Mouse (Mus musculus) CH12.LX (cell line): ENCODE measurements around the gene Samd14. TPM values are rescaled to one million over a fixed set of nuclear protein-coding genes. Genes with fewer than 3 reads are reported as not detected.

Source experiments
- DNase-seq: peaks from one replicate; pipeline ENCODE4 v3.0.0-alpha.2; 2013; ENCODE audit errors: extremely low read depth
- H3K27ac ChIP-seq: 2 replicates; pipeline ENCODE4 v1.5.1; 2012; ENCODE audit warnings: low read depth, mild to moderate bottlenecking, control low read depth, moderate library complexity; ENCODE audit not compliant: insufficient read depth
- H3K27me3 ChIP-seq: replicated peaks from 2 replicates; pipeline ENCODE3; 2012; ENCODE audit warnings: inconsistent platforms
- H3K36me3 ChIP-seq, 2 experiments: replicated peaks in 1 of 2; 2 replicates each; pipeline versions ENCODE3 to v1.6.1; 2012; ENCODE audit warnings: inconsistent platforms in 1 of 2, low read length in 1 of 2, mild to moderate bottlenecking in 1 of 2, mixed read lengths in 1 of 2, moderate library complexity in 1 of 2; ENCODE audit not compliant: control insufficient read depth in 1 of 2, insufficient read depth in 1 of 2
- H3K4me1 ChIP-seq, 2 experiments: 2 replicates each; pipeline ENCODE4 v1.6.1; 2012; ENCODE audit warnings: inconsistent platforms in 1 of 2, moderate library complexity in 1 of 2; ENCODE audit not compliant: insufficient read depth in 2 of 2, control insufficient read depth in 1 of 2
- H3K4me2 ChIP-seq: 2 replicates; pipeline ENCODE4 v1.6.1; 2012; ENCODE audit warnings: low read depth, mild to moderate bottlenecking, control low read depth; ENCODE audit not compliant: poor library complexity, insufficient read depth, severe bottlenecking
- H3K4me3 ChIP-seq, 3 experiments: fragments of 150-350 bp in 1 of 3; sonication (generic) in 1 of 3; replicated peaks in 1 of 3; 2 replicates each; pipeline versions ENCODE3 to v1.5.1; 2011 to 2012; ENCODE audit warnings: low read depth in 2 of 3, low read length in 2 of 3, mild to moderate bottlenecking in 2 of 3, moderate library complexity in 2 of 3, control low read depth in 1 of 3, improper control_type of control experiment in 1 of 3, inconsistent platforms in 1 of 3, mixed read lengths in 1 of 3; ENCODE audit not compliant: poor library complexity in 1 of 3
- H3K79me2 ChIP-seq: replicated peaks from 2 replicates; pipeline ENCODE4 v1.6.1; 2012; ENCODE audit warnings: mild to moderate bottlenecking, moderate library complexity; ENCODE audit not compliant: control insufficient read depth, poor library complexity, insufficient read depth, severe bottlenecking; ENCODE audit errors: extremely low read depth
- H3K9ac ChIP-seq: 2 replicates; pipeline ENCODE4 v1.6.1; 2012; ENCODE audit warnings: low read depth, mild to moderate bottlenecking, control low read depth, moderate library complexity; ENCODE audit not compliant: insufficient read depth
- H3K9me3 ChIP-seq: replicated peaks from 2 replicates; pipeline ENCODE3; 2012; ENCODE audit warnings: low read length, inconsistent platforms, mixed read lengths
- CTCF ChIP-seq, 2 experiments: IDR thresholded peaks in 1 of 2; conservative IDR thresholded peaks in 1 of 2; 2 replicates each; pipeline ENCODE4 v1.5.1; 2011 to 2012; ENCODE audit warnings: low read depth in 2 of 2, low read length in 2 of 2, improper control_type of control experiment in 1 of 2, inconsistent platforms in 1 of 2, mild to moderate bottlenecking in 1 of 2, moderate library complexity in 1 of 2
- ELF1 ChIP-seq: IDR thresholded peaks from 2 replicates; pipeline ENCODE4 v1.6.1; 2014; ENCODE audit warnings: low read depth, mild to moderate bottlenecking, inconsistent platforms, low read length, improper control_type of control experiment
- GABPA ChIP-seq: IDR thresholded peaks from 2 replicates; pipeline ENCODE4 v1.6.1; 2012; ENCODE audit warnings: low read depth, low read length, improper control_type of control experiment, inconsistent platforms; ENCODE audit not compliant: insufficient replicate concordance
- HCFC1 ChIP-seq: IDR thresholded peaks from 2 replicates; pipeline ENCODE4 v1.6.1; 2012; ENCODE audit warnings: low read depth, mild to moderate bottlenecking, inconsistent platforms, low read length, improper control_type of control experiment
- IRF4 ChIP-seq: IDR thresholded peaks from 2 replicates; pipeline ENCODE4 v1.6.1; 2014; ENCODE audit warnings: low read depth, mild to moderate bottlenecking, inconsistent platforms, low read length, improper control_type of control experiment
- JUN ChIP-seq: IDR thresholded peaks from 2 replicates; pipeline ENCODE4 v1.6.1; 2011; ENCODE audit warnings: low read depth, mild to moderate bottlenecking, low read length, improper control_type of control experiment, moderate library complexity; ENCODE audit not compliant: insufficient read depth
- JUND ChIP-seq: conservative IDR thresholded peaks from 2 replicates; pipeline ENCODE4 v1.6.1; 2011; ENCODE audit warnings: low read depth, low read length, improper control_type of control experiment
- MAFK ChIP-seq: IDR thresholded peaks from 2 replicates; pipeline ENCODE4 v1.6.1; 2011; ENCODE audit warnings: low read length, improper control_type of control experiment; ENCODE audit not compliant: insufficient replicate concordance
- MEF2A ChIP-seq: IDR thresholded peaks from 2 replicates; pipeline ENCODE4 v1.6.1; 2014; ENCODE audit warnings: low read depth, mild to moderate bottlenecking, inconsistent platforms, low read length, improper control_type of control experiment, borderline replicate concordance
- NELFE ChIP-seq: IDR thresholded peaks from 2 replicates; pipeline ENCODE4 v1.6.1; 2011; ENCODE audit warnings: low read depth, low read length, improper control_type of control experiment
- NRF1 ChIP-seq: IDR thresholded peaks from 2 replicates; pipeline ENCODE4 v1.6.1; 2014; ENCODE audit warnings: low read depth, mild to moderate bottlenecking, inconsistent platforms, low read length, improper control_type of control experiment, moderate library complexity
- PAX5 ChIP-seq: IDR thresholded peaks from 2 replicates; pipeline ENCODE4 v1.6.1; 2012; ENCODE audit warnings: low read length, inconsistent platforms, mixed read lengths
- RAD21 ChIP-seq: IDR thresholded peaks from 2 replicates; pipeline ENCODE4 v1.6.1; 2011; ENCODE audit warnings: low read depth, mild to moderate bottlenecking, low read length, improper control_type of control experiment, moderate library complexity
- RCOR1 ChIP-seq: conservative IDR thresholded peaks from 2 replicates; pipeline ENCODE4 v1.6.1; 2012; ENCODE audit warnings: low read depth, mild to moderate bottlenecking, inconsistent platforms, low read length, improper control_type of control experiment
- SIN3A ChIP-seq: IDR thresholded peaks from 2 replicates; pipeline ENCODE4 v1.6.1; 2012; ENCODE audit warnings: low read length, improper control_type of control experiment, inconsistent platforms
- TBP ChIP-seq: conservative IDR thresholded peaks from 2 replicates; pipeline ENCODE4 v1.6.1; 2011; ENCODE audit warnings: low read depth, low read length, improper control_type of control experiment
- TCF12 ChIP-seq: IDR thresholded peaks from 2 replicates; pipeline ENCODE4 v1.6.1; 2014; ENCODE audit warnings: low read depth, mild to moderate bottlenecking, inconsistent platforms, low read length, improper control_type of control experiment
- UBTF ChIP-seq: IDR thresholded peaks from 2 replicates; pipeline ENCODE4 v1.6.1; 2012; ENCODE audit warnings: low read depth, mild to moderate bottlenecking, inconsistent platforms, low read length, improper control_type of control experiment, moderate library complexity
- ZKSCAN1 ChIP-seq: IDR thresholded peaks from 2 replicates; pipeline ENCODE4 v1.6.1; 2012; ENCODE audit warnings: low read depth, inconsistent platforms, low read length, improper control_type of control experiment, borderline replicate concordance
- ZNF384 ChIP-seq: IDR thresholded peaks from 2 replicates; pipeline ENCODE4 v1.6.1; 2012; ENCODE audit warnings: low read depth, low read length, improper control_type of control experiment, inconsistent platforms
- dilution Hi-C: fragments of 300-500 bp; cut with MboI; formaldehyde crosslinking; loops from 2 replicates; pipeline ENCODE4 v1.14.3; 2020; ENCODE audit warnings: low sequenced_read_pairs; ENCODE audit not compliant: extremely low pct_unique_long_range_greater_than_20kb, extremely low pct_ligation_motif_present
- in situ Hi-C: fragments of 300-500 bp; cut with MboI; formaldehyde crosslinking; loops from 3 replicates; pipeline ENCODE4 v1.14.3; 2019; ENCODE audit warnings: low sequenced_read_pairs, low pct_ligation_motif_present, low pct_unique_long_range_greater_than_20kb, mixed read lengths
- polyA plus RNA-seq: library from polyadenylated mRNA; unstranded; fragments of >175 nt; gene quantifications from 2 replicates; pipeline ENCODE4 v1.2.1, GENCODE M21; 2012; ENCODE audit warnings: low read depth; ENCODE audit not compliant: insufficient read length
- total RNA-seq, 2 experiments: library from RNA; depleted of rRNA; stranded (reverse); fragments of 300-350 nt in 1 of 2; fragments of >200 nt in 1 of 2; gene quantifications; 2 replicates each; pipeline ENCODE4 v1.2.3; 2012 to 2014

Gene Samd14
- total and polyA plus RNA-seq, 3 experiments, result 0.17 TPM; not detected in 2

DNA sequence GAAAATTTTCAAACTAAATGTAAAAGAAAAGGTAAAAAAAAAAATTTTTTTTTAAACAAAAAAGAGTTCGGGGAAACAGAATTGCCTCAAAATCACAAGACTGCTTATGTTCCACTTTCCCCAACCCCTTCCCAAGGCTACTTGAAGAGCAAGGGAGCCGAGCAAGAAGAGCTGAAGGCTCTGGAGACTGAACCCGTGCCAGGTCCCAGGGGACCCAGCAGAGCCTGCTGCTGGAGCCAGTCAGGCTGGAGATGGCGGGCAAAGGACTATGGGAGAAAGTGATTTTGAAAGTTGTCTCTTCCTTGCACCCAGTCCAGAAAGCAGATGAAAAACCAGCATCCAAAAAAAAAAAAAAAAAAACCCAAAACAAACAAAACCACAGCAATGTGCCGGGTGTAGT lies 23.9 kb upstream of the Samd14 start:
- H3K9ac ChIP-seq, result no peak overlapping the region
- dilution Hi-C loops, result no loop called here
- TF ChIP-seq PAX5 (no peak), JUND (no peak), ELF1 (no peak), ZNF384 (0 out of 2 replicates have a peak, but pooled peaks have one; percentile 27), UBTF (no peak)
- TF ChIP-seq, all 38 proteins: peak for 1
- Histone ChIP-seq H3K36me3 (no peaks in the 10 kb centered on the region), H3K9me3 (no peaks in the 10 kb centered on the region), H3K79me2 (no peaks in the 10 kb centered on the region), H3K4me2 (no peak overlapping the region), H3K27me3 (peaks cover 35% of the 10 kb centered on the region), H3K4me3 (no peak overlapping the region), H3K4me1 (peaks cover 0 to 19% of the 10 kb centered on the region in 2 experiments; a peak in 2 of 4 replicates), H3K27ac (no peak overlapping the region)
- in situ Hi-C loops, result no loop called here
- DNase-seq, result no peak

- no peaks in the 10 kb centered on the region for H3K9me3 ChIP-seq
- H3K27me3 ChIP-seq, result peaks cover 30% of the 10 kb centered on the region
- no peak overlapping the region for H3K4me2 ChIP-seq
- dilution Hi-C loops, result no loop called here
- H3K4me1 ChIP-seq, result peaks cover 0 to 20% of the 10 kb centered on the region in 2 experiments; a peak in 2 of 4 replicates
- H3K4me3 ChIP-seq, result no peak overlapping the region
- H3K27ac ChIP-seq, result no peak overlapping the region
- H3K36me3 ChIP-seq, result no peaks in the 10 kb centered on the region
- no peak for DNase-seq
- no peak for TF ChIP-seq CTCF (conservative IDR thresholded peaks at IDR 0.05 in 1 of 2, IDR thresholded peaks at IDR 0.05 in 1 of 2; ENCODE audit: low read depth in 2 of 2, low read length in 2 of 2)
- TF ChIP-seq GABPA, result no peak
- TF ChIP-seq IRF4, result no peak
- TF ChIP-seq NRF1, result no peak
- TF ChIP-seq ZKSCAN1, result no peak
- no peak for TF ChIP-seq JUN
- no peak for TF ChIP-seq MAFK
- TF ChIP-seq SIN3A, result no peak
- TF ChIP-seq TCF12, result no peak
- no peak for TF ChIP-seq RCOR1
- no peak for TF ChIP-seq NELFE
- no peak for TF ChIP-seq MEF2A
- TF ChIP-seq RAD21, result no peak
- TF ChIP-seq HCFC1, result no peak
- no peak for TF ChIP-seq UBTF
- no peak for TF ChIP-seq TBP
- TF ChIP-seq, all 38 proteins: peak for 0
- in situ Hi-C loops, result no loop called here
- no peak overlapping the region for H3K9ac ChIP-seq
- H3K79me2 ChIP-seq, result no peaks in the 10 kb centered on the region
Measured at GRCm38 (mm10) chr11:94986435-94986834, 23.2 kb upstream of the Samd14 start.
